Mouse (Mus musculus): ENCODE measurements around the gene Serpinb1a.

- TF ChIP-seq CTCF (IDR thresholded peaks at IDR 0.05) (no peak), EP300 (IDR thresholded peaks at IDR 0.05) (no peak)
Observed at GRCm38 (mm10) chr13:32807624-32808023, 43.4 kb downstream of the Serpinb1a start.

Data from lung, postnatal 0 days (tissue).